Mouse (Mus musculus): Measurements from ENCODE around the gene Frmd4a.
"Not testable (repeated sequence)": the region's sequence is repeated elsewhere in the genome, so short reads cannot be mapped to it uniquely, and the experiment has no call there.

Gene Frmd4a

DNA sequence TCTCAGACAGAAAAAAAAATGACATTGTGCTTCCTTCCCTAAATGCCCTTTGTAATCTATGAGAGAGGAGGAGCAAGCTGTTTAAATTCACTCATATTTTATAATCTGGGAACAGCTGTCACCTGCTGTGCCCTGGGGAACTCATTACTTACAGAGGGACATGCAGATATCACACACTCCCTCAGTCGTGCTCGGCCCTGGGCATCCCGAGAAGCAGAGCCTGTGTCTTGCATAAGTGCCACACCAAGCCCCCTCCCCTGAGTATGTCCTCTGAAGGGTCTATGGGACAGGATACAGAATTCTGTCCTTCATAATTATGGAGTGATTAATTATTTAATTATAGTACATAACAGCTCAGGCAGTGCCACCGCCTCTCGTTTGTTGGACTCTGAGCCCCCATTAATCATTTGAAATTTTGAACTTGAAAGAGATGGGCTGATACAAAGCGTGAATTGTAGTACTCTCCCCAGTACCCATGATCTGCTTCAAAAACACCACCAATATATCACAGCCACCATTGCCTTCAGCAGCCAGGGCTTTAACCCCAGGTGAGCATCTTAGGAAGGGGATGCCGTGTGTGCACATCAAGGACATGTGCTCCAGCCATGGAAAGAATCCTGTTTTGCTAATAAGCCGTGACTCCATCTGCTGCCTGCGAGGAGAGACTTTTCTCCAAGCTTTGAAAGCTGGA lies 177.0 kb downstream of the Frmd4a start:
- in situ Hi-C loops (cut with MboI; ENCODE audit: low sequenced_read_pairs) = no loop called here

- in situ Hi-C loops (cut with MboI; ENCODE audit: low sequenced_read_pairs) = no loop called here
Measured at GRCm38 (mm10) chr2:4196041-4196440, 178.5 kb downstream of the Frmd4a start.

DNA sequence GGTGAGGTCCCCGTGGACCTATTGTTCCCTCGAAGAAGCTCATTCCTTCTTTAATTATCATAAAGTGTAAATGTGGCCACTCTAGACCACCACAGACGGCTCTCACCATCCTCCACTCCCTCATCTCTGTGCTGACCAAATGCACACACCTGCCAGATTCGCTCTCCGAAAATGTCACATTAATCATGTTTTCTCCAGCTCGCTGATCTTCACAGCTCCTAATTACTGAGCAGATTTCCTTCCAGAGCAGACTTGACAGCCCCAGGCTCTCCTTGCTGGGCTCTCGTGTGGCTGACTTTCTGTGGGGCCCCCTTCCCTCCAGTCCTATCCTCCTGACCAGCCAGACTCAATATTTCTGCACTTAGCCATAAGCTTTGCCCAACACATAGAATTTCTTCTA lies 191.7 kb downstream of the Frmd4a start:
- in situ Hi-C loops (cut with MboI; ENCODE audit: low sequenced_read_pairs) = no loop called here

- in situ Hi-C loops (cut with MboI; ENCODE audit: low sequenced_read_pairs) = no loop called here
Measured at GRCm38 (mm10) chr2:4222497-4222828, 204.9 kb downstream of the Frmd4a start.

DNA sequence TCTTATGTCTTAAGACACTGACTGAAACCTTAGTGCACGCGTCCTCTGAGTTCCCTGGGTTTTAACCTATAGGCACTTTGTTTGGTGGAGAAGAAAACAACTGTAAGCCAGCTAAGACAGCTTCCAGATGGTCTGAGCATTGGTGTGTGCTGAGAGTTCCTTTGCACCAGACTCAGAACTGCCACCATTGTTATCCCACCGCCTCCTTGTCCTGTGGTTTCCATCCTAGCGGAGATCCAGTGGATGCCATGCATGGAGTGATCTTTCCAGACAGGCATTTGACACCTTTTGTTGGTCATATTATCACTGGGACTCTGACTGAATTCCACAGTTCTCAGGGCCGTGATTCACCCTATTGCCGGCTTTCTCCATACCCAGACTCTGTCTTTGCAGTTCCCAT lies 205.8 kb downstream of the Frmd4a start:
- in situ Hi-C loops (cut with MboI; ENCODE audit: low sequenced_read_pairs) = no loop called here

- in situ Hi-C loops (cut with MboI; ENCODE audit: low sequenced_read_pairs) = no loop called here
Measured at GRCm38 (mm10) chr2:4226941-4227558, 209.5 kb downstream of the Frmd4a start.

- in situ Hi-C loops (cut with MboI; ENCODE audit: low sequenced_read_pairs) = no loop called here
Measured at GRCm38 (mm10) chr2:4227563-4227962, 210.0 kb downstream of the Frmd4a start.

GRCm38 (mm10) chr2:4228510-4228909 lies 211.0 kb downstream of the Frmd4a start:
- in situ Hi-C loops (cut with MboI; ENCODE audit: low sequenced_read_pairs) = no loop called here

- in situ Hi-C loops (cut with MboI; ENCODE audit: low sequenced_read_pairs) = no loop called here
Measured at GRCm38 (mm10) chr2:4232335-4232734, 214.8 kb downstream of the Frmd4a start.

GRCm38 (mm10) chr2:4232761-4233322 lies 215.3 kb downstream of the Frmd4a start:
- in situ Hi-C loops (cut with MboI; ENCODE audit: low sequenced_read_pairs) = no loop called here

GRCm38 (mm10) chr2:4237686-4238085 lies 220.2 kb downstream of the Frmd4a start:
- in situ Hi-C loops (cut with MboI; ENCODE audit: low sequenced_read_pairs) = no loop called here

DNA sequence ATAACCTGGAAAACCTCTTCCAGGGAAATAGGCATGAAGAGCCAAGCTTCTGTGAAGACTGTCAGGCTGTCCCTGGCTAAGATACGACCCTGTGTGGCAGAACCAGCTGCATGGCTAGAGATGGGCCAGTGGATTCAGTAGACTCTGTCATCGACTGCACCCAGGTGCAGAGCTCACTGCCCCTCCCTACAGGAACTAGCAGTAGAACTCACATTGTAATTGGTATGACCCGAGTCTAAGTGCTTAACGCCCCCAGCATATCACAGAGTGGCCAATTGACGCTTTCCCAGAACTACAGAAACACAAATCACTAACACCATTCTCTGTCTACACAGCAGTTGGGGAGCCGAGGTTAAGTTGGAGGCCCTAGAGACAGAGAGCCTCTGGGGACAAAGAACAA lies 232.2 kb downstream of the Frmd4a start:
- in situ Hi-C loops (cut with MboI; ENCODE audit: low sequenced_read_pairs) = no loop called here

DNA sequence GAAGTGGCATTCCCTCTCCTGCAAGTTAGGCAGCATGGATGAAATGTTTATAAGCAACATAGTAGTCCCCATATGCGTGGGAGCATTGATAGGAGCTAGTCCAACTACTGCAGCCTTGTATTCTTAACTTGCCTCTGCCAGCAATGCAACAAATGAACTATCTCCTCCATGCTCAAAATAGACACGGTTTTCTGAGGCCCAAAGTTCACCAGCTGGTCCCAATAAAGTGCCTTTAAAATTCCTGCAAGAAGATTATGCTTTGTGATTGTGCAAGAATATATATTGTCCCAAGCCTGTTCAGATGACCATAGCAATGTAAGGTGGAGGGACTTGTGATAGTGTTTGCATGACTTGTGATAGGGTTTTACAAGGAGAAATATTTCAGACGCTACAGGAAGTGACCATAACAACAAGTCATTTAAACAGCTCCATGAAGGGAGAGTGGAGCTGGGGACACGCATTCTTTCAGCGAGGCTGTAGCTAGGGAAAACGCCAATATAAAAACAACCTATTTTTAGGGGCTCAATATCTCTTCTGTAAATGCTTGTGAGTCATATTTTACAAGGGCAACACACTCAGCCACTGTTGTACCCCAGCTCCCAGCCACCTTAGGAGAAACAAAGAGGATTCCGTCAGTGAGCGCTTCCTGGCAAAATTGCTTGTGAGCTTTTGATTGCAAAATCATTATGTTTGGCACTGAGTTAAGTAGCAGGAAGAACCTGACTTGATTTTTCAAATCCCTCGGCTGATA lies 235.2 kb downstream of the Frmd4a start:
- in situ Hi-C loops (cut with MboI; ENCODE audit: low sequenced_read_pairs) = no loop called here

GRCm38 (mm10) chr2:4253348-4253747 lies 235.8 kb downstream of the Frmd4a start:
- in situ Hi-C loops (cut with MboI; ENCODE audit: low sequenced_read_pairs) = no loop called here

DNA sequence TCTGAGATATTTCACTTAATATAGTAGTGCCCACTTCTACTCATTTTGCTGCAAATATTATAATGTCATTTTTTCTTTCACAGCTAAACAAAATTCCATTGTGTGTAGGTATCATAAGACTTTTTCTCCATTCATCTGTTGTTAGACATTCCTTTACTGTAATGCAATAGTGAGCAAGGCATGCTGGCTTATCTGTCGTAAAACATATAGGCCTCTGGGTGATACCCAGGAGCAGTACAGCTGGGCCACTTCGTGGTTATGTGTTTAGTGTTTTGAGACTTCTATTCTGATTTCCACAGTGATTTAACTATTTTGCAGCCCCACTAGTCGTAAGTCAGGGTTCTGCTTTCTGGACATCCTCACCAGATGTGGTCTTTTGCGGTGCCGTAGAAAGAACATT lies 236.6 kb downstream of the Frmd4a start:
- in situ Hi-C loops (cut with MboI; ENCODE audit: low sequenced_read_pairs) = no loop called here

DNA sequence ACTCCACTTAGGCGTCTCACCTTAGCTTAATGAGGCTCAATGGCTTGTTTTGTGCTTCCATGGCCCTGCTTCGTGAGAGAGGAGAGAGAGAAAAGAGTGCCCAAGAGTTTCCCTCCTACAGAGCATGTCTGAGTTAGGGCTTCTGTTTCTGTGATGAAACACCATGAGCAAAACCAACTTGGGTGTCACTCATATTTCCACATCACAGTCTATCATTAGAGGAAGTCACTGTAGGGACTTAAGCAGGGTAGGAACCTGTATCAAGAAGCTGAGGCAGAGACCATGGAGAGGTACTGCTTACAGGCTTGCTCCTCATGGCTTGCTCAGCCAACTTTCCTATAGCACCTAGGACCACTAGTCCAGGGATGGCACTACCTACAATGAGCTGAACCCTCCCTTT lies 238.7 kb downstream of the Frmd4a start:
- in situ Hi-C loops (cut with MboI; ENCODE audit: low sequenced_read_pairs) = no loop called here

- in situ Hi-C loops (cut with MboI; ENCODE audit: low sequenced_read_pairs) = no loop called here
Measured at GRCm38 (mm10) chr2:4257604-4258003, 240.1 kb downstream of the Frmd4a start.

DNA sequence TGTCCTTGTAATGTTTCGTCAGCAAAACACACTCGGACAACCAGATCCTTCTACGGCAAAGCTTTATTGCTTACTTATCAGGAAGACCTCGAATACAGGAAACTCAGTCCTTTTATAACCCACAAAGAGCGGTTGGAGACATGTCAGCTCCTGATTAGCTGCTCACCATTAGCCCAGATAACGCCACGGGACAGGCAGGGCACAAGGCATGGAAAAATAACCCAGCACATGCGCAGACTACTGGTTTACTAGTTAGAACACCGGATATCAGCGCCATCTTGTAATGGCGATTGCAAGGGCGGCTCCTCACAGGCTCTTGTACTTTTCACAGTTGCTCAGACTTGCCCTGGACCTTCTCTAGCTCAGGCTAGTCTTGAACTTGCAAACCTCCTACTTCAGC lies 241.3 kb downstream of the Frmd4a start:
- in situ Hi-C loops (cut with MboI; ENCODE audit: low sequenced_read_pairs) = not testable (repeated sequence)

GRCm38 (mm10) chr2:4260324-4261058 lies 243.0 kb downstream of the Frmd4a start:
- in situ Hi-C loops (cut with MboI; ENCODE audit: low sequenced_read_pairs) = no loop called here

- in situ Hi-C loops (cut with MboI; ENCODE audit: low sequenced_read_pairs) = no loop called here
Measured at GRCm38 (mm10) chr2:4262667-4263066, 245.2 kb downstream of the Frmd4a start.

- in situ Hi-C loops (cut with MboI; ENCODE audit: low sequenced_read_pairs) = no loop called here
Measured at GRCm38 (mm10) chr2:4267377-4267776, 249.9 kb downstream of the Frmd4a start.
